ENCODE assay signal across 23 mouse cellular contexts in genomic region chr13:54681291-54681690, GRCm38 (mm10). TPM values are rescaled to one million over a fixed set of nuclear protein-coding genes. Genes with fewer than 3 reads are reported as not detected.
DNase-seq lines count a peak whose midpoint lies in the region; ATAC-seq lines count a peak whose summit lies in the region.
"Had no signal": no experiment of that assay in that cellular context is flagged by ENCODE, and none has a peak within 500 bp of the region (broad histone marks: within the 10 kb centered on the region; RNA-seq: fewer than 3 reads in every experiment).

No protein-coding gene starts in this region.

- H3K27me3 ChIP-seq in heart, embryonic 10.5 days (ENCODE audit: insufficient read depth, poor library complexity, severe bottlenecking), result no peaks in the 10 kb centered on the region
- no peaks in the 10 kb centered on the region for H3K27me3 ChIP-seq in liver, embryonic 11.5 days (replicated peaks; ENCODE audit: control insufficient read depth, insufficient read depth, low read length)
- H3K27me3 ChIP-seq: CH12.LX; heart, embryonic 15.5 days had no signal

- no peak overlapping the region for H3K4me3 ChIP-seq in heart, embryonic 10.5 days
- H3K4me3 ChIP-seq in liver, embryonic 11.5 days (ENCODE audit: low read depth, low read length), result no peak overlapping the region
- H3K4me3 ChIP-seq: heart, embryonic 15.5 days; hindbrain, embryonic 10.5 days; midbrain, embryonic 10.5 days had no signal

- no peaks in the 10 kb centered on the region for H3K9me3 ChIP-seq in heart, embryonic 10.5 days
- no peaks in the 10 kb centered on the region for H3K9me3 ChIP-seq in liver, embryonic 11.5 days (ENCODE audit: control insufficient read depth, low read length)
- H3K9me3 ChIP-seq: heart, embryonic 15.5 days; hindbrain, embryonic 10.5 days; midbrain, embryonic 10.5 days had no signal

- H3K36me3 ChIP-seq in heart, embryonic 10.5 days, result peaks cover 65% of the 10 kb centered on the region
- peaks cover 49% of the 10 kb centered on the region for H3K36me3 ChIP-seq in liver, embryonic 11.5 days (ENCODE audit: control insufficient read depth, insufficient read depth, low read length)

- ATAC-seq in liver, embryonic 11.5 days (replicated peaks; ENCODE audit: low FRiP score), result 0 out of 2 replicates have a peak, but pooled peaks have one; percentile 8
- ATAC-seq in megakaryocyte progenitor cell, adult 5-6 weeks (replicated peaks; ENCODE audit: poor library complexity), result 0 out of 2 replicates have a peak, but pooled peaks have one; percentile 2
- no peak for ATAC-seq in CD4-positive, CD25-positive, alpha-beta regulatory T cell, adult 4 months
- ATAC-seq: hindbrain, postnatal 0 days had no signal

- 84% methylated on average over 8 of the region's 8 CpGs for whole genome bisulfite sequencing in heart, embryonic 10.5 days
- WGBS in liver, embryonic 11.5 days, result 56% methylated on average over 8 of the region's 8 CpGs

- peak overlapping the region; percentile 57 for H3K9ac ChIP-seq in liver, embryonic 11.5 days (ENCODE audit: low read depth, low read length)
- H3K9ac ChIP-seq: heart, embryonic 15.5 days had no signal

- DNase-seq in heart, embryonic 10.5 days (ENCODE audit: low spot score), result no peak
- no peak for DNase-seq in heart, postnatal 4 days
- DNase-seq in c-Kit-positive CD71-positive TER-119-positive erythroid progenitor cells, embryonic 14.5 days (ENCODE audit: low spot score), result peak; percentile 30
- no peak for DNase-seq in liver, embryonic 11.5 days (ENCODE audit: low spot score)
- DNase-seq in retina, embryonic 14.5 days (ENCODE audit: low spot score), result no peak
- DNase-seq: adrenal gland, postnatal 36 days; cerebellum, adult 2 months; cerebellum, postnatal 36 days; kidney, adult 18-20 months; kidney, postnatal 10 days; lung, adult 2 months; right cerebral cortex, postnatal 4 days; thymus, postnatal 25 days had no signal

- H3K4me2 ChIP-seq in liver, embryonic 11.5 days, result peak overlapping the region; percentile 58
- H3K4me2 ChIP-seq: heart, embryonic 15.5 days had no signal

- peak overlapping the region; percentile 52 for H3K27ac ChIP-seq in heart, embryonic 10.5 days
- peak overlapping the region; percentile 94 for H3K27ac ChIP-seq in liver, embryonic 11.5 days (ENCODE audit: low read depth, low read length)
- H3K27ac ChIP-seq: heart, embryonic 15.5 days; hindbrain, embryonic 10.5 days; hindbrain, postnatal 0 days; midbrain, embryonic 10.5 days had no signal

- H3K4me1 ChIP-seq in heart, embryonic 10.5 days, result peaks cover 37% of the 10 kb centered on the region
- peaks cover 38% of the 10 kb centered on the region for H3K4me1 ChIP-seq in liver, embryonic 11.5 days (replicated peaks; ENCODE audit: control insufficient read depth, insufficient read depth, low read length)

RNA-seq across cellular contexts. Expression of gene Rnf44, which starts 12.4 kb away (rescaled TPM):
- 68.1 and 96.1 TPM in 2 replicates for polyA plus RNA-seq in heart, embryonic 10.5 days (2016; fragmentation: Nextera tagmentation; extraction: Ambion mirVana)
- total RNA-seq in heart, postnatal 4 days (2021), result 10 to 100 TPM; 60.7 to 67.0 TPM
- 71.5 and 82.3 TPM in 2 replicates for polyA plus RNA-seq in liver, embryonic 11.5 days (2014; fragmentation: Nextera tagmentation; extraction: Ambion mirVana)
- total RNA-seq in megakaryocyte progenitor cell, adult 5-6 weeks (2015), result 47.2 and 49.6 TPM in 2 replicates
- 16.8 and 19.4 TPM in 2 replicates for total RNA-seq in megakaryocyte progenitor cell, adult 5-6 weeks (2017)
- 10 to 100 TPM; 25.5 to 30.0 TPM for polyA plus RNA-seq in CD4-positive, CD25-positive, alpha-beta regulatory T cell, adult 4 months (2017; shearing (Covaris generic))

RNA-seq across cellular contexts. Expression of gene Cdhr2, which starts 20.0 kb away (rescaled TPM):
- polyA plus RNA-seq in heart, embryonic 10.5 days (2016; fragmentation: Nextera tagmentation; extraction: Ambion mirVana), result 0.06 and 1.2 TPM in 2 replicates
- not detected for total RNA-seq in heart, postnatal 4 days (2021)
- polyA plus RNA-seq in liver, embryonic 11.5 days (2014; fragmentation: Nextera tagmentation; extraction: Ambion mirVana), result 7.4 and 8.3 TPM in 2 replicates
- not detected in 2 replicates for total RNA-seq in megakaryocyte progenitor cell, adult 5-6 weeks (2015)
- not detected in 2 replicates for total RNA-seq in megakaryocyte progenitor cell, adult 5-6 weeks (2017)
- polyA plus RNA-seq in CD4-positive, CD25-positive, alpha-beta regulatory T cell, adult 4 months (2017; shearing (Covaris generic)), result not detected
- total RNA-seq: adrenal gland, postnatal 36 days; CH12.LX; gastrocnemius, adult 8-10 months; granulocyte monocyte progenitor cell, adult 5-6 weeks had no signal
- polyA plus RNA-seq: limb, embryonic 11.5 days; midbrain, embryonic 10.5 days had no signal

RNA-seq across cellular contexts. Expression of gene Faf2, which starts 59.7 kb away (rescaled TPM):
- 58.7 and 68.8 TPM in 2 replicates for polyA plus RNA-seq in heart, embryonic 10.5 days (2016; fragmentation: Nextera tagmentation; extraction: Ambion mirVana)
- 10 to 100 TPM; 41.7 to 42.8 TPM for total RNA-seq in heart, postnatal 4 days (2021)
- polyA plus RNA-seq in liver, embryonic 11.5 days (2014; fragmentation: Nextera tagmentation; extraction: Ambion mirVana), result 52.7 and 55.2 TPM in 2 replicates
- 40.8 and 43.9 TPM in 2 replicates for total RNA-seq in megakaryocyte progenitor cell, adult 5-6 weeks (2015)
- total RNA-seq in megakaryocyte progenitor cell, adult 5-6 weeks (2017), result 37.4 and 38.6 TPM in 2 replicates
- 100 to 1,000 TPM in 1 of 2 experiments, 10 to 100 TPM in 1; 86.1 to 109 TPM for polyA plus RNA-seq in CD4-positive, CD25-positive, alpha-beta regulatory T cell, adult 4 months (2017; shearing (Covaris generic))
